Mouse (Mus musculus) adipose tissue, adult 10 weeks (tissue): ENCODE data around the gene Olfr1347. TPM values are rescaled to one million over a fixed set of nuclear protein-coding genes. Genes with fewer than 3 reads are reported as not detected.

Experiments used
- polyA plus RNA-seq: library from polyadenylated mRNA; stranded (reverse); fragments of 350-450 nt; fragmentation: Illumina TruSeq; extraction: RNeasy Lipid Tissue Mini Kit (QIAGEN cat#74804); gene quantifications from one replicate; pipeline ENCODE4 v1.2.3, GENCODE M21; 2014; ENCODE audit warnings: low read depth, low replicate concordance

The Olfr1347 gene
- polyA plus RNA-seq, result not detected

GRCm38 (mm10) chr7:6499655-6500054 lies at the start of gene Olfr1347:
Gene Olfr1347 (minus strand): TSS chr7:6499755.

GRCm38 (mm10) chr7:6522850-6523249 lies 23.3 kb upstream of the Olfr1347 start, which contains the start of gene Olfr1349:
Gene Olfr1349 (minus strand): TSS chr7:6522950.

GRCm38 (mm10) chr7:6508648-6509047 lies 9.1 kb upstream of the Olfr1347 start, which contains the start of gene Olfr1348:
Gene Olfr1348 (minus strand): TSS chr7:6508748.

GRCm38 (mm10) chr7:6486841-6487240 lies 12.7 kb downstream of the Olfr1347 start, which contains the start of gene Olfr5:
Gene Olfr5 (minus strand): TSS chr7:6486941.

GRCm38 (mm10) chr7:6466951-6467350 lies 32.6 kb downstream of the Olfr1347 start, which contains the start of gene Olfr1346:
Gene Olfr1346 (plus strand): TSS chr7:6467101.

GRCm38 (mm10) chr7:6455868-6456267 lies 43.7 kb downstream of the Olfr1347 start, which contains the start of gene Olfr1336:
Gene Olfr1336 (plus strand): TSS chr7:6456168.

GRCm38 (mm10) chr7:6438388-6438787 lies 61.2 kb downstream of the Olfr1347 start, which contains the start of gene Olfr1344:
Gene Olfr1344 (plus strand): TSS chr7:6438688.

Other genes starting within 250 kb of the Olfr1347 start
- 1,688 TPM for gene Epp13, start 247.0 kb downstream of the Olfr1347 start, polyA plus RNA-seq
- 5.4 TPM for gene Zfp667, start 213.2 kb downstream of the Olfr1347 start, polyA plus RNA-seq
- gene Zfp583, start 168.5 kb downstream of the Olfr1347 start, polyA plus RNA-seq, result 2.5 TPM
- gene Gm3854, start 156.0 kb downstream of the Olfr1347 start, polyA plus RNA-seq, result 0.71 TPM
- gene Zfp78, start 136.5 kb downstream of the Olfr1347 start, polyA plus RNA-seq, result 3.4 TPM
- gene Zfp28, start 116.5 kb downstream of the Olfr1347 start, polyA plus RNA-seq, result 7.0 TPM
- gene Smim17, start 101.0 kb downstream of the Olfr1347 start, polyA plus RNA-seq, result not detected
- gene Gm20715, start 89.5 kb downstream of the Olfr1347 start, polyA plus RNA-seq, result 0.10 TPM
- not detected for gene Olfr1344, start 61.1 kb downstream of the Olfr1347 start, polyA plus RNA-seq
- not detected for gene Olfr1336, start 43.6 kb downstream of the Olfr1347 start, polyA plus RNA-seq
- not detected for gene Olfr1346, start 32.7 kb downstream of the Olfr1347 start, polyA plus RNA-seq
- gene Olfr5, start 12.8 kb downstream of the Olfr1347 start, polyA plus RNA-seq, result not detected
- not detected for gene Olfr1348, start 9.0 kb upstream of the Olfr1347 start, polyA plus RNA-seq
- 0.14 TPM for gene Olfr1349, start 23.2 kb upstream of the Olfr1347 start, polyA plus RNA-seq
- gene Olfr1350, start 65.1 kb upstream of the Olfr1347 start, polyA plus RNA-seq, result not detected
- 1.4 TPM for gene Zim1, start 196.7 kb upstream of the Olfr1347 start, polyA plus RNA-seq
- 20.0 TPM for gene Peg3, start 230.7 kb upstream of the Olfr1347 start, polyA plus RNA-seq
- gene Usp29, start 230.8 kb upstream of the Olfr1347 start, polyA plus RNA-seq, result 0.05 TPM